Mouse (Mus musculus) liver, embryonic 14.5 days (tissue): ENCODE data around the gene Cltc.

ENCODE experiments used
- CTCF ChIP-seq: IDR thresholded peaks from 2 replicates; pipeline ENCODE4 v1.5.1; 2016; ENCODE audit warnings: antibody characterized with exemption, low read depth, control low read depth
- EP300 ChIP-seq: IDR thresholded peaks from 2 replicates; pipeline ENCODE4 v1.6.1; 2016; ENCODE audit warnings: antibody characterized with exemption, low read depth

DNA sequence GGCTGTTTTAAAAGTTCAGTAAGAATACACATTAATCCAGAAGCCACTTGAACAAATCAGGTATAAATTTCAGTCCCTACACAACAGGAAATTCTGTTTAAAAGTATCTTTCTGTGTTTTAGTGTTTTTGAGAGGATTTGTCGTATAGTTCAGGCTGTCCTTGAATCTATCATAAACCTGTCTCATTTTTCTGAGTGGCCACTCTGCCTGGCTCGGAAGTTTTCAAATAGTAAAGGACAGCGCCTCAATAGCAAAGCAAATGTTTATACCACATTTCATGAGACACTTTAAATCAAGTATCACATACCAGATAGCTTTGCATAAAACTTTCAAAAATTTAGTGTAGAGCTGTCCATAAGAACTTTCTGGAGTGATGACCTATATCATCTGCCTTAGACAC lies 39.0 kb downstream of the Cltc start:
- no peak for TF ChIP-seq CTCF
- no peak for TF ChIP-seq EP300
